Mouse (Mus musculus) Muller cell, postnatal 12 days (primary cell): ENCODE data around the gene Tmem38b.
"Not testable (repeated sequence)": the region's sequence is repeated elsewhere in the genome, so short reads cannot be mapped to it uniquely, and the experiment has no call there.

Experiments used
- DNase-seq: peaks from one replicate; pipeline ENCODE4 v3.0.0-alpha.2; 2015; ENCODE audit errors: inconsistent ontology term

Tmem38b gene

GRCm38 (mm10) chr4:53825821-53826605, at the start of gene Tmem38b:
Gene Tmem38b (plus strand): TSS chr4:53826045.
- DNase-seq: peak; percentile 82

GRCm38 (mm10) chr4:53781396-53781795, 44.4 kb upstream of the Tmem38b start:
- DNase-seq: no peak

GRCm38 (mm10) chr4:53782216-53783070, 43.4 kb upstream of the Tmem38b start:
- no peak for DNase-seq

- no peak for DNase-seq
These were observed 40.0 kb upstream of the Tmem38b start for GRCm38 (mm10) chr4:53785746-53786398.

GRCm38 (mm10) chr4:53786851-53787250, 39.0 kb upstream of the Tmem38b start:
- no peak for DNase-seq

GRCm38 (mm10) chr4:53789346-53789745, 36.5 kb upstream of the Tmem38b start:
- DNase-seq: no peak

GRCm38 (mm10) chr4:53794257-53794966, 31.4 kb upstream of the Tmem38b start:
- DNase-seq: no peak

GRCm38 (mm10) chr4:53795086-53795485, 30.8 kb upstream of the Tmem38b start:
- no peak for DNase-seq

GRCm38 (mm10) chr4:53795706-53796105, 30.1 kb upstream of the Tmem38b start:
- no peak for DNase-seq

GRCm38 (mm10) chr4:53796865-53797772, 28.7 kb upstream of the Tmem38b start:
- DNase-seq: no peak

GRCm38 (mm10) chr4:53798896-53799676, 26.8 kb upstream of the Tmem38b start:
- DNase-seq: peak; percentile 61

GRCm38 (mm10) chr4:53799753-53800152, 26.1 kb upstream of the Tmem38b start:
- DNase-seq: no peak

- not testable (repeated sequence) for DNase-seq
These were observed 22.2 kb upstream of the Tmem38b start for GRCm38 (mm10) chr4:53803674-53804073.

- DNase-seq: not testable (repeated sequence)
These were observed 19.4 kb upstream of the Tmem38b start for GRCm38 (mm10) chr4:53806428-53806827.

- DNase-seq: no peak
These were observed 7.5 kb upstream of the Tmem38b start for GRCm38 (mm10) chr4:53818320-53818719.

- no peak for DNase-seq
These were observed 2.1 kb upstream of the Tmem38b start for GRCm38 (mm10) chr4:53823697-53824096.

- DNase-seq: no peak
These were observed 1.0 kb upstream of the Tmem38b start for GRCm38 (mm10) chr4:53824831-53825230.

- DNase-seq: peak; percentile 19
These were observed 900 bp downstream of the Tmem38b start for GRCm38 (mm10) chr4:53826641-53827248.

GRCm38 (mm10) chr4:53827869-53828268, 2.0 kb downstream of the Tmem38b start:
- DNase-seq: no peak
